Mouse (Mus musculus) T-cell, adult 66 days (primary cell): ENCODE data around the gene Elf2. TPM values are rescaled to one million over a fixed set of nuclear protein-coding genes. Genes with fewer than 3 reads are reported as not detected.

ENCODE experiments used
- total RNA-seq, 2 experiments: library from RNA; stranded (reverse); gene quantifications; 3 replicates in 1 of 2; 4 replicates in 1 of 2; pipeline ENCODE4 v1.2.4; 2023

Gene Elf2
- total RNA-seq: 100 to 1,000 TPM; 137 to 155 TPM

GRCm38 (mm10) chr3:51340552-51341267 is at the start of gene Elf2:
TSS of gene Elf2 (minus strand) at chr3:51340663.

GRCm38 (mm10) chr3:51224363-51225225 is 115.9 kb downstream of the Elf2 start, which contains the start of gene Noct:
TSS of gene Noct (plus strand) at chr3:51224447.

Other genes starting within 250 kb of the Elf2 start
- gene Noct, start 116.2 kb downstream of the Elf2 start, total RNA-seq: 1 to 10 TPM; 8.4 to 9.2 TPM
- not detected for gene Mgarp, start 56.1 kb upstream of the Elf2 start, total RNA-seq
- 10 to 100 TPM; 48.4 to 64.2 TPM for gene Ndufc1, start 68.3 kb upstream of the Elf2 start, total RNA-seq
- gene Naa15, start 74.5 kb upstream of the Elf2 start, total RNA-seq: 100 to 1,000 TPM; 106 to 110 TPM
- 10 to 100 TPM; 35.1 to 44.9 TPM for gene Rab33b, start 143.3 kb upstream of the Elf2 start, total RNA-seq
- 10 to 100 TPM; 64.8 to 67.7 TPM for gene Setd7, start 220.2 kb upstream of the Elf2 start, total RNA-seq